Mouse (Mus musculus) spleen, postnatal 10 days (tissue): ENCODE measurements at regions not wholly inside any gene's neighbourhood (a gene's known extent, or its start where the extent isn't known, plus 50 kb on each side); places are given as distances from the start of the nearest gene placed in this dataset.

Experiments used
- DNase-seq, 2 experiments: peaks; one replicate each; pipeline ENCODE4 v3.0.0; 2021 to 2022; ENCODE audit warnings: low spot score in 2 of 2

DNA sequence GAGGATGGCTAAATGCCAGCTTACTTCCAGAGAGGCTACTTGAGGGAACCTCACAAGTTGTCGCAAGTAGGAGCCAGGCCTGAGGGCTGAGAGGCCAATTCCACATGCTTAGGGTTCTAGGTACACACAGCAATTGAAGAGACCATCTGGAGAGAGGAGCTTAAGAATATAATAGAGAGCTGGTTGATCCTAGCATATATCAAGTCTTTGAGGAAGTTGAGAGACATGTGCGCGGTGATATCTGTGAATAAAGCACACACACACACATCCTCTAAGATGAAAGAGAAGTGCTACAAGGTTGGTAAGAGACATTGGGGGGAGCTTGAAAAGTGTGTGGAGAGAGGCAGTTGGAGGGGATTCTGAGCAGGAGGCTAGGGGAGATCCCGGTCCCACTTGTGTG is 189.5 kb downstream of the Zfp462 start:
- DNase-seq: no peak

DNA sequence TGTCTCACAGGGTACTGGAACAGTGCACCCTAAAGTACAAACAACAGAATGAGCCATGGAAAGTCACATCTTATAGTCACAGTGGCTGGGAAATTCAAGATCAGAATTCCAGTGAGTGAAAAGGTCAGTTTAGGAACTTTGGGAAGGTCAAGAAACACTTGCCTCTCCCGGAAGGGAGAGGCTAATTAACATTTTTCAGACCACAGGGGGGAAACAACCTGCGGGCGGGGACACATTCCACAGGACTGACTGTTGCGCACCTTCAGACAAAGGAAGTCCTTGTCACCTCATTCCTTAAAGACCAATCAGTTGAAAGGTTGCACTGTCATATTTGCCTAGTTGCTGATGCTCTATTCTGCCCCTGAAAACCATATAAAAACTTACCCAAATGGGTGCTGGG is 189.9 kb downstream of the Zfp462 start:
- DNase-seq: no peak

DNA sequence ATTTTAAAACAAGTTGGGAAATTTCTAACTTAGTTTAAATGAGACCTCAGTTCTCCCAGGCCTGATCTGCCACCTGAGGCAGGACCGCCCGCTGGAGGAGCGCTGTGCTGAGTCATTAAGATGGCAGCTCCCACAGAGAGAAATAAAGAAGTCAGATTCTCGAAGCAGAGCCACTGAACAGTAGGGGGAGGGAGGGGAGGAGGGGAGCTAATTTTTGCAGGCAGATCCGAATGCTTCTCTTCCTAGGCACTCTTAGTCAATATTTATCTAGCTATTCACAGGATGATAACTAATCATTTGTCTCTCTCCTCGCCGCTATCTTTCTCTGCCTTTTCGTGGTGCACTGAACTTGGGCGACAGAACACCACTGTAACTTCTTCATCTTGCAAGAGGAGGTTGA is 191.4 kb downstream of the Zfp462 start:
- no peak for DNase-seq

DNA sequence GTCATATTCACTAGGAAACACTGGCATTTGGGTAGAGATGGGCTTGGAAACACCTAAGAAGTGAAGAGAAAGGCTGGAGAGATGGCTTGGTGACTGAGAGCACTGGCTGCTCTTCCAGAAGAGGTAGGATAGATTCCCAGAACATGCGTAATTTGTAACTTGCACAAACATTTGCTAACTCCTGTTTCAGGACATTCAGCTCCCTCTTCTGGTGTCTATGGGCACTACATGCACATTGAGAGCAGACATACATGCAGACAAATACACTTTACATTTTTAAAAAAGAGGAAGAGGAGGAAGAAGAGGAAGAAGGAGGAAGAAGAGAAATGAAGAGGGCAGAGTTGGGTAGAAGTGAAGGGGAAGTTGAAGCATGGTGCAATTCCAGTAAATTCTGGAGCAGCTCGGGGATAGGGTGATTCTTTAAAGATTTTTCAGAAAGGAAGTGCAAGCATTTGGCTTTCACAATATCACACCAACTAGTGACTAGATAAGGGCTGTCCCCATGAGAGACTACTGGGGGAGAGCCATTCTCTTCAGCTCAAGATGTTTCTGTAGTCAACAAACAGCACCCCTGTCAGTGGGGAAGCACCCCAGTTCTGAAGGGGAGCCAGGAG is 193.0 kb downstream of the Zfp462 start:
- no peak for DNase-seq

DNA sequence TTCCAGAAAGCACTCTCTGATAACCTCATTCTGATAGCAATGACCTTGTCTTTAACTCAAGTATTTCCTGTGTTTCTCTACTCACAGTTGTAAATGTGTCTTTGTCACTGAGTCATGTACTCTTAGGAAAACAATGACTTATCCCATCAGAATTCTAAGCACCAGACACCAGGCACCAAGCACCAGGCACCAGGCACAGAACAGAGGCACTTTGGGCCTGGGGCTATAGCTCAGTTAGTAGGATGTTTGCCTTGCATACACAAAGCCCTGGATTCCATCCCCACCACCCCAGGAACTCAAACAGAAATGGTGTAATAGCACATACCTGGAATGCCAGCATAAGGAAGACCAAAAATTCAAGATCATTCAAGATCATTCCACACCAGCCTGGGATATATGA is 196.5 kb downstream of the Zfp462 start:
- no peak for DNase-seq

DNA sequence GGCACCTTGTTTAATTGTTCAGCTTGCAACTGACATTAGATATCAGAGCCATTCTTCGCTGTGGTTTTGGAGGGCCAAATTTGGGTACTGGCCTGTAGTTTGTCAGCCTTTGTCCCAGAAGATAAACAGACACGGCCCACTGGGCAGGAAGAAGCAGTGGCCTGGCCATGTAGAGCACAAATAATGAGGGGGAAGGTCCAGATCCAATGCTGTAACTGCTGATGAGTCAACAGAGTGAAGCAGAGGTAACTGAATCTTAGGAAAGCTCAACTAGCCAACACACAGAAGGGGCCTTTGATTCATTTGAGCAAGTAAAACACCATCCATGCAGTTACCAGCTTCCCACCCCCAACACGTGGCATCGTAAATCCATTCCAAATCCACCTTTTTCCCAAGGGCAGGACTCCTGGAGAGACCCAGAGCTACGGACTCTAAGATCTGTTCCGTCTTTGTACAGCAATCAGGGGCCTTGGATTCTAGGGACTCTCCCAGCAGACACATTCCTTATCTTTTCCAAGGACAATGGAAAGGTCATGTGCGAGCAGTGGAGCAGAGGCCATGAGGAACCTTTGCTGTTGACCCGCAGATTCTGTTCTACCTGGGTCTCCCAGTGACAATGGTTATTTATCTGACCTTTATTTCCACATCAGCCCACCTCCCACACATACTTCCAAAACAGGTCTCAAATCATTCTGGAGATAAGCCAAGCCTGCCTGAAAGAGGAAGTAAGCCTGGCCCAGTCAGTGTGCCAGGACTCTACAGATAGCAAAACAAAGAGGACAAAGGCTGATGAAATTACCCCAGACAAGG is 197.3 kb downstream of the Zfp462 start:
- DNase-seq: no peak

DNA sequence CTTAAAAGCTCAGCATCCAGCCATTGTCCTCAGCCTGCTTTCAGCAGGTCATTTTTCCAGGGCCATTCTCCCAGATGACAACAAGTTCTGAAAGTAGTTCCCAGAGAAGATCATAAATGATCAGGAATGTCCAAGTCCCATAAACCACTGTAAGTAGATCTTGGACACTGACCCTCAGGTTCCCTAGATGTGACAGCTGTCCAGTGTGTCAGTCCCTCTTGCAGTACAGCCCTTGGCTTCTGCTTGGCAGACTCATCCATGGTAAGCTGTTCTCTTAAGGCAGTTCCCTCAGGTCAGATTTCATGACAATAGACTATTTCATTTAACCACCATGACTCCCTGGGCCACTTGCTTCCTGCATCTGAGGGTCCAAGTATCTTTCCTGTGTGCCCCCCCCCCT is 198.6 kb downstream of the Zfp462 start:
- DNase-seq: no peak

DNA sequence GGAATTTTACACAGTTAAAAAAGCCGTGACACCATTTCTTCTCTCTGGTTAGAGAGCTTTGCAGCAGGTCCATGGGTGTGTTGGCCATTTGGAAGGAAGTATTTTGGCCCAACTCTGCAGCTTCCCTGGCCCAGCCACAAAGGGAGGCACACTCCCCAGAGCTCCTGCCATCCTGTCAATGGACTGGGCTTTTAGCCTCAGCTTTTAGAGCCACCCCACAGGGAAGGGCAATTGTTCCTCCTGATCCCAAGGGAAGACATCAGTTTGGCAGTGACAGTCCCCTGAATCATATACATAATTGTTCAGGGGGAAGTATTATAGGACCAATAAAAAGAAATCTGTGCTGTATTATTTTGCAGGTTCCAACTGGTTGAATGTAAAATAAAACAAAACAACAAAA is 200.1 kb downstream of the Zfp462 start:
- no peak for DNase-seq

DNA sequence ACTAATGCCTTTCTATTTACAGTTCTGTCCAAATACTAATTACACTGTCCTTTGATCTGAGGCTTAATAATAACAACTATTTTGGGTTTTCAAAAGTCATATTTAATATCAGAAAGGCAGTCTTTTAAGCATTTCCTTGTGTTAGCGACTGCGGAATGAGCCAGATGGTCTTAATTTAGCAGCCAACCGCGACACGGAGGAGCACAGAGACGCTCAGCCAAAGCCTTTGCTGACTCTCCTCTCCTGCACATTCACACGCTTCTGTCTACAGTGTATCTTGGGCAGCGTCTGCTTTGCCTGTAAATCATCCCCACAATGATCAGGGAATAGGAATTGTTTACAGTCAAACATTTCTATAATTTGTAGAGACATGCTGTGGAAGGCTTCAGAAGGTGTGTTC is 201.1 kb downstream of the Zfp462 start:
- no peak for DNase-seq

DNA sequence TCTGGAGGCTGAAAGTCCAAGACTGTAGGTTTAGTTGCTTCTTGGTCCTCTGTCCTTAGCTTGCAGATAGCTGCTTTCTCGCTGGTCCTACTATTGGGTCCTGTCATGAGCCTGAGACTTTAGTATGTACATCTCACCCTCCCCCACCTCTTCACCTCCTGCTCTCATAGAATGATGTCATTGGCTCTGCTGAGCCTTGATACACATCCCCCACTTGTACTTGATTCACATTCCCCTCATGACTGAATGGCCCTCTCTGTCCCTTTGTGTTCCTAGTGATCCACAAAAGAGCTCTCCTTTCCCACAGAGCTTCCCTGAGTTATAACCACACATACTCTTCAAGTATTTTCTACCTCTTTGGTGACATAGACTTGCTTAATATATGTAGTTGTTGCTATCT is 201.5 kb upstream of the Rad23b start:
- no peak for DNase-seq

DNA sequence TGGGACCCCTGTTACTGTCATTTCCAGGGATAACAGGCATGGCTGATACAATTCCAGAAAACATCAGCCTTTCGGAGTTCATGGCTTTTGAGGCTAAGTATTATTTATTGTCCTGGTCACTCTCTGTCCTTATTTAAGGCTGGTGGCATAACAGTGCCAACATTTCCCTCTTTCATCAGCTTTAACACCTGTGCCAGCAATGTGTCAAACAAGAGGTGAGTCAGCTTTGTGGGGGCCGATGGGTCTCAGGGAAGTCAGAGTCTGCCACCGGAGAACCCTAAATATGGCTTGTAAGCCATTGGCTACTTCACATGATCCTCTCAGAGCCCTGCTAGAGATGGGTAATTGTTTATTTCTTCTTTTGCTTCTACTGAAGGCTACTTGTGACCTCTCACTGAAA is 195.3 kb upstream of the Rad23b start:
- DNase-seq: no peak

DNA sequence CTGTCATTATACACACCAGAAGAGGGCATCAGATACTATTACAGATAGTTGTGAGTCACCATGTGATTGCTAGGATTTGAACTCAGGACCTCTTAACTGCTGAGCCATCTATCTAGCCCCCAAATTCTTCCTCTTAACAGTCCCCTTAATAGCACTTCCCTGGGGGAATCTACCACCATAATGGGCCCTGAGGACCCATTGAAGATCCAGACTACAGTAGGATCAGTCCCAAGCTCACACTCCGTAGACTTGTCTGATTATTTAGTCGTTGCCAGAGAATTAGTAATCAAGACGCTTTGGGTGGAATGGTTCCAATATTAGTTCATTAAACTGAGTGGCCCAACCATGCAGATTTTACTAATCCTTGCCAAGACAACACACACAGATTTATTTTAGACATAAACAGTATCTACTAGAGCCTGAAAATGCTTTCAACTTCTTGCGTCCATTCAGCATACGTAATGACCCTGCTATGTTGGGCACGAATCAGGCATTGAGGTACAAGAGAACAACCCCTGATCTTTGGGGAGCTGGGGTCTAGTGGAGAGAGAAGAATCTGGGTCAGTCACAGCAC is 191.6 kb upstream of the Rad23b start:
- DNase-seq: no peak

DNA sequence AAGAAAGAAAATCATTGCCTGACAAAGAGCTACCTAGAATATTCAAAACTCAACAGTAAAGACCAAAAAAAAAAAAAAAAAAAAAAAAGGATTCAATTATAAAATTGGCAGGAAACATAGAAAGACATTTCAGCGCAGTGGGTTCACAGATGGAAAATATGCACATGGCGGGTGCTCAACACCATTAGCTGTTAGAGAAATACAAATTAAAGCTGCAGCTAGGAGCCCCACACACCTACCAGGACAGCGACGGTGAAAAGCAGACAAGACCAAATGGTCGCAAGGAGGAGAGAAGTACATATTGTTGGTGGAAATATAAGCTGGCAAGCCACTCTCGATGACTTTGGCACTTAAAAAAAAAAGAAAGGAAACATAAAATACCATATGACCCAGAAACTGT is 183.6 kb upstream of the Rad23b start:
- DNase-seq: no peak

DNA sequence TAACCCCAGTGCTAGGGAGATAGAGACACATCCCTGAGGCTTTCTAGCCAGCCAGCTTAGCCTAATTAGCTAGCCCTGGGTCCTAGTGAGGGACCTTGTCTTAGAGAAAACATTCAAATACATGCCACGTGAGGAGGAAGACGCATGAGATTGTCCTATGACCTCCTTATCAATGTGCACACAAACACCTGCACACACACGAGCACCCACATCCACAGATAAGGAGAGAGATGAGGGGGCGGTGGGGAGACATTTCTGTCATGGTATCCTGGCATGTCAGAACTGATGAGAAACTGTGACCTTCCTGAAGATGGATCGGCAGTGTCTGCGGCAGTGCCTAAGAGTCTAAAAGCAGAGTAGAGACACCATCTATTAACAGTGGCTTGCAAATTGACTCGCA is 180.8 kb upstream of the Rad23b start:
- DNase-seq: no peak

DNA sequence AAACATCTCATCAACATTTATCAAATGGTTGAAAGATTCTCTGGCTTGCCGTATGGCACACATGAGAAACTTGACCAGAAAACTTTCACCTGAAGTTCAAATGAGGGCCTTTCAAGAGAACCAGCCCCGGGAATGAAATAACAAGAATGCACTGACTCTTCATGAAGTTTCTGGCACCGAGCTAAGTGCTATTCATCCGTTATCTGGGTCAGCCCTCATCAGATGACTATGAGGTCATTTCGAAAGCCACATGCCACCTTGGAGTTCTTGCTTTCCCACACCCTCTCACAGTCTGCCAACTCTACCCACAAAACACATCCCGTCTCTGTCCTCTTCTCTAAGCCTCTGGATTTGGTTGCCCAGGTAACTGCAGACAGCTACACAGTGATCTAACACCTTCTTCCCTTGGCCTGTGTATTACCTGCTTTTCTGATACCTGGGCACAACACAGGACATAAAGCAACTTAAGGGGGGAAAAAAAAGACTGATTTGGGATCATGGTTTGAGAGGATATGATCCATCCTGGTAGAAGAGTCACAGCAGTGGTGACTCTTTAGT is 177.4 kb upstream of the Rad23b start:
- DNase-seq: no peak

DNA sequence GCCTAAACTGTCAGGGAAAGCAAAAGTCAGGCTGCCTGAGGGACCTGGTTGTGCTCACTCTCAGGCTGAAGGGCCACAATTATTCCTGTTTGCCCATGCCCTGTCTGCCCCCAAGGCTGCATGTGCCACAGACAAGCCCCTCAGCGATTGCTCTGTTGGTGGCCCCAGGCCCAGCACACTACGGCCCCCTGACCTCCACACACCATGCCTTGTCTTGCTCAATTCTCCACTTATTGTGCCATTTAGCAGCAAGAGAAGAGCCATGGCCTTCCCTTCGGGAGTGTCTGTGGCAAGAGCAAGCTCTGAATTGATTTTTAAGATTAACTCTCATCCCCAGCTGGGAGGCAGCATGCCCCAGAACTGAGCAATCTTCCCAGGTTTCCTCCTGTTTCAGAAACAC is 173.8 kb upstream of the Rad23b start:
- no peak for DNase-seq

DNA sequence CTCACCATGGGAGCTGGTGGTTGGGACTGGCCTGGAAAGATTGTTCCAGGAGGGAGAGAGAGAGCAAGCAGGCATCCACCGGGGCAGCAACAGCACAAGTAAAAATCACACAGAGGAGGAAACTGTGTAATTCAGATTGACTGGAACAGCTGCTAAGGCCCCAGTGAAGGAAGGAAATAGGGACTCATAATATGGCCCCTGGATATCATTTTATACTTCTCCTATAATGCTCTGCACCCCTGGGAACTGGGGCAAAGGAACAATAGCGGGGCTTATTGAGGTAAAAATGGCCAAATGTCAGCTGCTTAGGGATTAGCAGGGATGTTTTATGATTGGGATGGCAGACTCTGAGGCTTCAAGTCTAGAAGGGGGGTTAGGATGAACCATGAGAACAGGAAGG is 170.4 kb upstream of the Rad23b start:
- no peak for DNase-seq

DNA sequence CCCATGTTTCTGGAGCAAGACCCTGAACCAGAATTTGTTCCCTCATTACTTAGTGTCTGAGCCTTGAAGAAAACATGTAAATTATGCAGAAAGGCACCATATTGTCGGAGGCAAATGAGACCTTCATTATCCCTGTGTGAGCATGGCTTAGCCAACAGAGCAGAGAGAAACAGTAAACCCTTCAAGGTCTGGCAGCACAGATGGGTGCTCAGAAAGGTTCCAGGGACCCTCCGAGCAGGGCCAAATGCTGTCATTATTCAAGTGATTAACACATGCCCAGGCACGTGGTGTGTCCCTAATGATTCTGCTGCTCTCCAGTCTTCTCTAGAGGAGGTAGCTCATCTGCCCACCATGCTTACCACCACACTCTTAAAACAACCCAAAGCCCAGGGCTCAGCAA is 166.3 kb upstream of the Rad23b start:
- DNase-seq: no peak

DNA sequence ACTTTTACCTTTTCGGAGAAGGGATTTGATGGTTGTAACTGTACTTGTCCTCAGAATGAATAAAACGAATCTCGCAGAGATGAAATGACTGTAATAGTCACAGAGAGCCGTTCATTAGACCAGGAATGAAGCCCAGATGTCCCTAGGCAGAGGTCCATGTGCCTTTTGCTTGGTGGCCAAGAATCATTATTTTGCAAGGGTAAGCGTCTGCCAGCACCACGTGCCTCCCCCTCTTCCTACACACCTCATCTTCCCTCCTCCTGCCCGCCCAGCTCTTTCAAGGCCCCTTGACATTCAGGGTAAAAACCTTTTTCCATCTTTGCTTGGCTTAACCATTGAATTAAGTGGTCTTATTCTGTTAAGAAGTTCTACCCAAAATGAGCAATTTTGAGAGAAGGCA is 161.1 kb upstream of the Rad23b start:
- no peak for DNase-seq

DNA sequence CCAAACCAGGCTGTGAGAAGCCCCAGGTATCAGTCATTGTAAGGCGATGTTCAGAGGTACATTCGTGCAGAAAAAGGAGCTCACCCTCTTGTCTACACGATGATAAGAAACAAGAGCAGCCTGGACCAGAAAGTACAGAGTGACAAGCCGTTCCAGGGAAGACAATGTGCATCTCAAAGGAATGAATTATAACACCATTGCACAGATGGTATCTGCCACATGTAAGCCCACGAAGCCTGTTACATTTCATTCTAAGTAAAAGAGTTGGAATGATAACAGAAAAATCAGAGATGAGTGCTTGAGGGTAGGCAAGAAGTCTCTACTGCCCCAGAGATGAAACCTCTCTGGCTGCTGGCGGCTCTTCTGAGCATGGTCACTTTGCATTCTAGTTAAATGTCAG is 159.3 kb upstream of the Rad23b start:
- no peak for DNase-seq

DNA sequence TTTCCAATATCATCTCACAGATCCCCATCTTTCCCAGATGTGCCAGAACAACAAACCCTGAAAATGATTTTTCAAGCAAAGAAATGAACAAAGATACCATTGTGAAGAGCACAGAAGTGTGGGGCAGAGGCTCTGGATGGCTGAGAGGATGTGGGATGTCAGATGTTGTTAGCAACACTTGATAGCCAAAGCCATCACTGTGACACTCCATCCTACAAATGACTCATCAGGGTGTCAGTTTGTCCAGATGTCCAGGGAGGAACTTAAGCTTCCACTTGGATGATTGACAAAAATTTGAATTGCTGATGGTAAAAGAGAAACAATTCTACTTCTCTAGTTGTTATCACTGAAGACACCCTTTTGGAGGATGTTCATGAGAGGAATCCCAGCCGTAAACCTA is 155.8 kb upstream of the Rad23b start:
- no peak for DNase-seq

DNA sequence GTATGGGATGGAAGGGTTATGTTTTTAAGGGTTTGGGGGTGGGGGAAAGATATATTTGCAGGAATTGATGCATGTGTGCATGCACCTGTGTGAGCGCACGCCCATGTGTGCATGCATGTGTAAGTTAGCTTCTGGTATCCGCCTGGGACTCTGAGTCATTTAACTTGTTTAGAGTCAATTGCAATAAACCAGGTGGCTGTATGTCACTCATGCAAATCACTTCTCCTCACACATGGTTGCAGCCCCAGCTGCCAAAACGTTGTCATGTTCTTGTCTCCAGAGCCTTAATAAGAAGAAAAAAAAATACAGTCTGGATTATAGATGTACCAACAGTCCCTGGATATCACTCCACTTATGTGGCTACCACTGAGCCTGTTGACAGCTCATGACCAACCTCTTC is 155.3 kb upstream of the Rad23b start:
- DNase-seq: no peak
